Mouse (Mus musculus) hindbrain, embryonic 13.5 days (tissue): ENCODE results near the gene Usp49. TPM values are rescaled to one million over a fixed set of nuclear protein-coding genes. Genes with fewer than 3 reads are reported as not detected.

Source experiments
- ATAC-seq: fragments of 200-750 bp; cut with Nextera tagmentation; 2 replicates; pipeline ENCODE4 v1.8.0; 2017; ENCODE audit warnings: moderate TSS enrichment; ENCODE audit not compliant: low FRiP score
- H3K27ac ChIP-seq: fragments of 300-500 bp; sonication (generic); 2 replicates; pipeline ENCODE4 v1.5.1; 2015; ENCODE audit warnings: inconsistent platforms, mild to moderate bottlenecking, moderate library complexity
- H3K27me3 ChIP-seq: fragments of 300-500 bp; sonication (generic); 2 replicates; pipeline ENCODE4 v1.6.1; 2015; ENCODE audit warnings: mild to moderate bottlenecking, inconsistent platforms
- H3K36me3 ChIP-seq: fragments of 300-500 bp; sonication (generic); 2 replicates; pipeline ENCODE4 v1.6.1; 2015; ENCODE audit warnings: mild to moderate bottlenecking, inconsistent platforms
- H3K4me1 ChIP-seq: fragments of 300-500 bp; sonication (generic); replicated peaks from 2 replicates; pipeline ENCODE4 v1.6.1; 2015; ENCODE audit warnings: inconsistent platforms
- H3K4me2 ChIP-seq: fragments of 300-500 bp; sonication (generic); 2 replicates; pipeline ENCODE4 v1.6.1; 2015; ENCODE audit warnings: inconsistent platforms, mild to moderate bottlenecking, moderate library complexity
- H3K4me3 ChIP-seq: fragments of 300-500 bp; sonication (generic); 2 replicates; pipeline ENCODE4 v1.5.1; 2015; ENCODE audit warnings: mild to moderate bottlenecking, inconsistent platforms
- H3K9ac ChIP-seq: fragments of 300-500 bp; sonication (generic); 2 replicates; pipeline ENCODE4 v1.6.1; 2015; ENCODE audit warnings: mild to moderate bottlenecking, inconsistent platforms
- H3K9me3 ChIP-seq: fragments of 300-500 bp; sonication (generic); 2 replicates; pipeline ENCODE4 v1.6.1; 2016; ENCODE audit warnings: inconsistent platforms
- WGBS: fragments of 180-500 bp; shearing (Covaris S2); methylation state at CpG from one replicate; pipeline ENCODE4 v1.1.7; 2015; 5-methylcytosine and 5-hydroxymethylcytosine counted together
- polyA plus RNA-seq: library from polyadenylated mRNA; unstranded; fragments of >200 nt; fragmentation: Nextera tagmentation; extraction: Ambion mirVana; gene quantifications from 2 replicates; pipeline ENCODE4 v1.2.1, GENCODE M21; 2015

The Usp49 gene
- polyA plus RNA-seq, 1 experiment from 2014 or later: 8.6 TPM

DNA sequence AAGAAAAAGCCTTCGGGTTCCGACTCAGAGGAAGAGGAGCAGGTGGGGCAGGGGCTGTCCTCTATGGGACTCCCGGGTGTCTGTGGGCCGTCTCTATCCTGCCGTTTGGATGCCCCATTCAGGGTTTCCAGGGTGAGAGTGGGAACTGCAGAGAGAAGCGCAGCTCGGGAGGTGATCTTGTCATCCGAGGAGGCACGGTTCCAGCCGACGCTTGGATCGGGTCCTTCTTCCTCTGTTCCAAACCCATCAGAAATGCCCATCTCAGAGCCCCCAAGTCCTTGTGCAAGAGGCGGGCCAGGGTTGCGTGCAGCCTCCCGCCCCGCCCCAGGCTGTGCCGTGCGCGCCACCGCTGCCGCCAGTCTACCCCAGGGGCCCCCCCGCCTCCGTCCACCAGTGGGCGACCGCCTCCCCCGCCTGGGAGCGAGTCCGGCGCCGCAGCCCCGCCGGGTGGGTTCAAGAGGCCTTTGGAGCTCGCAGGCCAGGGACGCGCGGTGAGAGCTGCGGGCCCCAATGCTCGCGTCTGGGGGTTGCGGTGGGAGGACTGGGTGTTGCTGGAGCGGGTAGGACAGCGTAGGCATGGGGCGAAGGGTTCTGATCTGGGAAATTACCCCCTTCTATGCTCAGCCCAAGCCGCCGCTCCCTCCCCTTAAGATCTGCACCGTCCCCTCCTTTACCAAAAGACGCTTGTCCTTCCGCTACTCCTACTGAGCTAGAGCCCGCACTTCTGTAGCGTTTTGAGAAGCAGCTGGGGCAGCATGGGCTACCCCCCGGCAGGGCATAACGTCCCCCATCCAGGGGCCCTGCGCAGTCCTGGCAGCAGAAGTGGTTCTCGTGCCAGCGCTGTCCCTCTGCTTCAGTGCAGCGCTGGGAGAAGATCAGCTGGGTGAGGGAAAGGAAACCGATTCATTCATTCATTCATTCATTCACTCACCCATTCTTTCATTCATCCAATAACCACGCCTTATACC is 58.4 kb downstream of the Usp49 start, which contains the start of gene Frs3:
Gene Frs3 (plus strand): TSS at position 423 of the 968 bp plus-strand sequence.
- peak; percentile 62 for ATAC-seq
- Histone ChIP-seq H3K9me3 (no peaks in the 10 kb centered on the region), H3K27me3 (peaks cover 26% of the 10 kb centered on the region), H3K27ac (peak within 1 kb of the TSS; percentile 91), H3K4me2 (peak within 1 kb of the TSS; percentile 77), H3K36me3 (peaks cover 23% of the 10 kb centered on the region), H3K9ac (peak within 1 kb of the TSS; percentile 90), H3K4me3 (peak within 1 kb of the TSS; percentile 72), H3K4me1 (peaks cover 37% of the 10 kb centered on the region)
- under 1% methylated on average over 57 of the region's 58 CpGs for WGBS

DNA sequence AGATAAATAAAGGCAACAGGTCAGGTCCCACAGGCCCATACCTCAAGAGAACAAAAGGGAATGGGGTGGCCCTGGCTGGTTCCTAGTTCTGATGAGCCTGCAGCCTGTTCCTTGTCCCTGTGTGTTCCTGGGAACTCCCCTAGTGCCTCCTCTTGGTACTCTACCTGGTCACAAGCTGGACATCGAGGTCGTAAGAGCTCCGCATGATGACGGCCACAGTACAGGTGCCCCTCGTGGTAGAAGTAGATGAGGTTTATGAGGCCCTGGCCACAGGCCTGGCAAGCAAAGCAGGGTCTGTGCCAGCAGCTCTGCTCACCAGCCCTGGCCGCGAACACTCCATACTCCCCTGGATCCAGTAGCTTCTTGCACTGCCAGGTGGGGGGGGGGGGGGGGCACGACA is 59.4 kb downstream of the Usp49 start:
- WGBS: 83% methylated on average over 8 of the region's 8 CpGs
- ATAC-seq: no peak
- peaks cover 43% of the 10 kb centered on the region for H3K4me1 ChIP-seq
- peak overlapping the region; percentile 77 for H3K4me2 ChIP-seq
- no peak overlapping the region for H3K27ac ChIP-seq
- no peak overlapping the region for H3K9ac ChIP-seq
- H3K9me3 ChIP-seq: no peaks in the 10 kb centered on the region
- H3K36me3 ChIP-seq: peaks cover 13% of the 10 kb centered on the region
- H3K27me3 ChIP-seq: peaks cover 26% of the 10 kb centered on the region
- H3K4me3 ChIP-seq: peak overlapping the region; percentile 72

DNA sequence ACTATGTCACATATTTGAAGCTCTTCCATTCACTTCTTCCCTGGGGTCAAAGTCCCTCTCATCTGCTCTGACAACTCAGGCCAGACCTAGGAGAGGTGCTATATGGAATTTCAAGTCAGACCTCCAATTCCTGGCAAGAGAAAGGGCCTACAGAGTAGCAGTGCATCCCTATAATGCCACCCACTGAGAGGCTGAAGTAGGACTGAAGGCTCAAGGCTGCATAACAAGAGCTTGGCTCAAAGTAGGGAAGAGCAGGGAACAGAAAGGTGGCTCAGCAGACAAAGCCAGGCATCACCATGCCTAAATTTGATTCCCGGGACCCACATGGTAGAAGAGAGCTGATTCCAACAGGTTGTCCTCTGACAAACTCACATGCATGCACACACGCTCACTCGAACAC is 61.2 kb downstream of the Usp49 start:
- H3K27me3 ChIP-seq: peaks cover 26% of the 10 kb centered on the region
- no peak overlapping the region for H3K9ac ChIP-seq
- 85% methylated on average over 3 of the region's 3 CpGs for WGBS
- H3K4me1 ChIP-seq: peaks cover 42% of the 10 kb centered on the region
- H3K9me3 ChIP-seq: no peaks in the 10 kb centered on the region
- H3K4me2 ChIP-seq: no peak overlapping the region
- ATAC-seq: no peak
- no peak overlapping the region for H3K27ac ChIP-seq
- no peak overlapping the region for H3K4me3 ChIP-seq
- H3K36me3 ChIP-seq: no peaks in the 10 kb centered on the region

DNA sequence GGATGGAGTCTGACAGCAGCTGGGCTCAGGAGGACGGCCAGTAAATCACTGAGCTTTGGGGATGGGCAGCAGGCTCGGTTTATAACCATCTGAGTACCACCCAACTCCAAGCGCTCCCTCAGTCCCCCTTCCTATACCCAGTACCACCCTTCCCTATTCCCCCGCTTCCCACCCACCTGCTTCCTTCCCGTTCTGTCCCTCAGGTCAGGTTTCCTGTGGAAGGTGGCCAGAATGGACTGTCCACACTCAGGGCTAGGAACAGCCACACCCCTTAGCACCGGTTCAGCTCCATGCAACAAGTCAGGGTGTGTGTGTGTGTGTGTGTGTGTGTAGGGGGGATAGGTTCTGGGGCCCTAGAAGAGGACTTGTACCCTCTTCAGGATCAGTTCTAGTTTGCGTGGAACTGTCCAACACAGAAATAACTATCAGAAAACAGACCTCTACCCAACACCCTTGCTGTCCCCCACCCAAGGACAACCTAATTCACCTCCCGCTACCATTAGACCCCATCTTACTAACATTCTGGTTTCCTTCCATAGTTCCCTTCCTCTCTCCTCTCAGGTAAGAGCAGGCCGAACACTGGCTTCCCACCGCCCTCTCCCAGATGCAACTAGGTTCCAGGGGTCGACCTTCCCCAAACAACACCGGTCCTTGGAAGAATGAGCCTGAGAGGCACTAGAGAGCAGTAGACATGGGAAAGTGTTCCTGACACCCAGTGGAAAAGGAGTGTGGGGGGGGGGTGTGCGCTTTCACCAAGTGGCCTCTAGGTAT is 63.4 kb downstream of the Usp49 start:
- Histone ChIP-seq H3K4me2 (peak overlapping the region; percentile 72), H3K27ac (peak overlapping the region; percentile 83), H3K36me3 (peaks cover 4% of the 10 kb centered on the region; the same call in 1 of the 2 replicates), H3K4me1 (peaks cover 34% of the 10 kb centered on the region), H3K9me3 (no peaks in the 10 kb centered on the region), H3K27me3 (peaks cover 26% of the 10 kb centered on the region), H3K9ac (peak overlapping the region; percentile 93), H3K4me3 (peak overlapping the region; percentile 75)
- 41% methylated on average over 12 of the region's 13 CpGs for WGBS
- ATAC-seq: no peak

DNA sequence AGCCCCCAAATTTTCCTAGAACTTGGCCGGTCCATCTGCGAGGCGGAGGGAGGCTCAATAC is 63.8 kb downstream of the Usp49 start, which contains the start of gene Gm21981:
Gene Gm21981 (minus strand): TSS at position 14 of the 61 bp plus-strand sequence.
- H3K9ac ChIP-seq: peak within 1 kb of the TSS; percentile 93
- ATAC-seq: no peak
- H3K27me3 ChIP-seq: peaks cover 26% of the 10 kb centered on the region
- peak within 1 kb of the TSS; percentile 83 for H3K27ac ChIP-seq
- no peaks in the 10 kb centered on the region for H3K9me3 ChIP-seq
- H3K4me1 ChIP-seq: peaks cover 30% of the 10 kb centered on the region
- peak within 1 kb of the TSS; percentile 72 for H3K4me2 ChIP-seq
- WGBS: 0% methylated on average over 3 of the region's 3 CpGs
- H3K4me3 ChIP-seq: peak within 1 kb of the TSS; percentile 75
- peaks cover 8% of the 10 kb centered on the region for H3K36me3 ChIP-seq

DNA sequence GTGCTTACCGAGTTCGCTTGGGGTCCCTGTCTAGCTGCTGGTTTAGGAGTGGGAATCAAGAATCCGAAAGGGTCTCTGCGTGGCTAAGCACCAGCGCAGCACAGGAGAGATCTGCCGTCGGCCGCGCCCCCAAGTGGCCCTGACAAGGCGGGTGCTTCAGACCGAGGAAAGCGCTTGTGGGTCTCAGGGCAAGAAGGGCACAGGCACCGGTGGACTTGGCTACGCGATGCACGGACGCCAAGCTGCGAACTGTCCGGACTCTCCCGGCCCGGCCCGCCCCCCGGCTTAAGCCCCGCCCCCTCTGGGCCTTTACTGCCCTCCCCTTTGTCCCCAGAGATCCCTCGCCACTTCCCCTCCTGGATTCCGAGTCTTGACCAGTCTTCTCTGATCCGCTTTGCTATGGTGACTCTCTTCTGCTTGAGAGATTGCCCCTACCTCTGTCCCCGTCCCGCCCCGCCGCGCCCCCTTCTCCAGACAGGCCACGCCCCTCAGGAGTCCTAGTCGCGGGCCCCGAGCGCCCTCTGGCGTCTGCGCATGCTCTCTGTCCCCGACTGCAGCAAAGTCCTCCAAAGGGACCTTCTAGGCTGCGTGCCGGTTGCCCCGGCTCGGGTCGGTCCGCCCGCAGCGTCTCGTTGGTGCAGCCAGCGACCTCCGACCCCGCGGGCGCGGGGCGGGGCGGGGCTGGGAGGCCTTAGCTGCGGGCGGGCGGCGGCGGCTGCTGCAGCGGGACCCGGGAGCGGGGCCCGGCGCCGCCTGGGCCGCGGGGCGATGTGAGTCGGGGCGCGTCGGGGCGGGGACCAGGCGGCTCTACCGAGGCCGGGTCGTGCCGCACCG is 64.2 kb downstream of the Usp49 start, which contains the start of gene Prickle4:
Gene Prickle4 (minus strand): TSS at position 234 of the 834 bp plus-strand sequence.
- H3K27me3 ChIP-seq: peaks cover 26% of the 10 kb centered on the region
- H3K36me3 ChIP-seq: peaks cover 13% of the 10 kb centered on the region
- peak within 1 kb of the TSS; percentile 93 for H3K9ac ChIP-seq
- WGBS: under 1% methylated on average over 75 of the region's 82 CpGs
- ATAC-seq: peak; percentile 95
- peak within 1 kb of the TSS; percentile 75 for H3K4me3 ChIP-seq
- no peaks in the 10 kb centered on the region for H3K9me3 ChIP-seq
- peak within 1 kb of the TSS; percentile 72 for H3K4me2 ChIP-seq
- peak within 1 kb of the TSS; percentile 83 for H3K27ac ChIP-seq
- H3K4me1 ChIP-seq: peaks cover 25% of the 10 kb centered on the region

DNA sequence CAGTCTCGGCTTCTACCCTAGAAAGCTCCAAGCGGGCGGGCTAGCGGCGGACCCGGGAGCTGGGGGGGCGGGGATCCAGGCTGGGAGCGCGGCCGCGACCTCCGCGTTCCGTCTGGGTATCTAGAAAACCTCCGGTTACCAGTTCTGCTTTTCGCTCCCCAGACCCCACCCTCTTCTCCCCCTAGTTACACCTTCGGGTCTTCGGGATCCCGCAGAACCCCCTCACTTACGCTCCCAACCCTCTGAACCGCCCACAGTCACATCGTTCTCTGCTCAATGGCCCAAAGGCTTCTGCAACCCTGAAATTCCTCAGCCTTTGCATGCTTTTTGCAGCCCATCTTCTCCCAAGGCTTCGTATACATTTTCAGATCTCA is 64.8 kb downstream of the Usp49 start:
- ATAC-seq: no peak; the same call in 1 of the 2 replicates
- H3K4me2 ChIP-seq: peak overlapping the region; percentile 72

DNA sequence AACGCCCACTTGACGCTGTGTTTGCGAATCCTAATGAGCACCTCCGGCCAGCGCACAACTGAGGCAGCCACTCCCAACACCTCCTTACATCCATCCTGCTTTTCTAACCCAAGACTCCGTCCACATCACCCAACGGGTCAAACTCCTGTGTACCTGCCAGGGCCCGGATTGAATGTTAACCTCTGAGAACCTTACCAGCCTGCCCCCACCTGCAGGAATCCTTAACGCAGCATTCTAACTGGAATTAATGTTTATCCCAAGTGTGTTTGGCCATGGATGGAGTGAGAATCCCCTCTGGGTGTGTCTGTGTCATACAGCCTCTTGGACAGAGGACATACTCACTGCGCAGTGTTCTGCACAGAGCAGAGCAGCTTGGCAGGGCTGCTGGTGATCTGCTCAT is 67.7 kb downstream of the Usp49 start:
- Histone ChIP-seq H3K9ac (no peak overlapping the region), H3K4me2 (no peak overlapping the region), H3K36me3 (peaks cover 44% of the 10 kb centered on the region), H3K27me3 (peaks cover 21% of the 10 kb centered on the region), H3K4me1 (peaks cover 17% of the 10 kb centered on the region), H3K9me3 (no peaks in the 10 kb centered on the region), H3K27ac (no peak overlapping the region), H3K4me3 (no peak overlapping the region)
- WGBS: 88% methylated on average over 10 of the region's 10 CpGs
- ATAC-seq: no peak

More for the DNA sequence above, 64.8 kb downstream of the Usp49 start:
- peak overlapping the region; percentile 75 for H3K4me3 ChIP-seq
- peak overlapping the region; percentile 83 for H3K27ac ChIP-seq
- H3K4me1 ChIP-seq: peaks cover 19% of the 10 kb centered on the region
- peaks cover 21% of the 10 kb centered on the region for H3K27me3 ChIP-seq
- H3K36me3 ChIP-seq: peaks cover 19% of the 10 kb centered on the region
- WGBS: under 1% methylated on average over 21 of the region's 23 CpGs
- no peaks in the 10 kb centered on the region for H3K9me3 ChIP-seq
- peak overlapping the region; percentile 93 for H3K9ac ChIP-seq

DNA sequence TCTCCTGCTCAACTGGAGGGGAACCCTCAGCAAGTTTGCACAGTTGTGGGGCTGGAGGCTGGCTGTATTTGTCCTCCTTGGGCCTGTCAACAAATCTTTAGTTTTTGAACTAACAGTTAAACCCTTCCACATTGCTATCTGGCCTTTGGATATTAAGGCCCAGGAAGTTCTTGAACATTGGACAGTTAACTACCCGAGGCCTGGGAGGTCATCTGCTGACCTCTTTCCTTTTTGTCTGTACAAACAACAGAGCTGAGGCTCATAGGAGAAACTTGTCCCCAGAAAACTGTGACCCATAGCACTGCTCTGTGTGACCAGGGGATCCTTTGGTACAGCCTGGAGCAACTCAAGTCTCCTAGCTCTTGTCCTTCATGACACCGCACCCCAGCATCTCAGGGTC is 68.6 kb downstream of the Usp49 start:
- Histone ChIP-seq H3K4me2 (no peak overlapping the region), H3K36me3 (peaks cover 52% of the 10 kb centered on the region), H3K4me3 (no peak overlapping the region), H3K4me1 (peaks cover 12% of the 10 kb centered on the region), H3K27ac (no peak overlapping the region), H3K9me3 (no peaks in the 10 kb centered on the region), H3K27me3 (peaks cover 19% of the 10 kb centered on the region), H3K9ac (no peak overlapping the region)
- ATAC-seq: no peak
- WGBS: 77% methylated on average over 2 of the region's 2 CpGs

DNA sequence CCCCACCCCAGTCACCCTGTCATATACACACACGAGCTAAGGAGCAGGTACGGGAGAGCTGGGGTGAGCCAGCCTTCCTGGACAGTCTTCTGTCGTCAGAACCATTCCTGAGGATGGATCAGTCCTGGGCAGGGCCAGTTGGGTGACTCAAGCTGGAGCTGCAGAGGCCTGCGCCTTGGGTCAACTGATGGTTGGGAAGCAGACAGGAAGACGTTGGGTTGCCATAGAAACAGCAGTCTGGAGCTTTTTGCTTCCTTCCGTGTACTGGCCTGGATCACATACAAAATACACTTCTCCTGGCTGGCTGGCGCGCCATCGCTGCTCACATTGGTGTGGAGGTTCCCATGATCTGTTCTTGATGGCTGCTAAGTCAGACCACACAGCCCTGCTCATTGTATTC is 71.3 kb downstream of the Usp49 start:
- 72% methylated on average over 9 of the region's 9 CpGs for WGBS
- ATAC-seq: no peak

DNA sequence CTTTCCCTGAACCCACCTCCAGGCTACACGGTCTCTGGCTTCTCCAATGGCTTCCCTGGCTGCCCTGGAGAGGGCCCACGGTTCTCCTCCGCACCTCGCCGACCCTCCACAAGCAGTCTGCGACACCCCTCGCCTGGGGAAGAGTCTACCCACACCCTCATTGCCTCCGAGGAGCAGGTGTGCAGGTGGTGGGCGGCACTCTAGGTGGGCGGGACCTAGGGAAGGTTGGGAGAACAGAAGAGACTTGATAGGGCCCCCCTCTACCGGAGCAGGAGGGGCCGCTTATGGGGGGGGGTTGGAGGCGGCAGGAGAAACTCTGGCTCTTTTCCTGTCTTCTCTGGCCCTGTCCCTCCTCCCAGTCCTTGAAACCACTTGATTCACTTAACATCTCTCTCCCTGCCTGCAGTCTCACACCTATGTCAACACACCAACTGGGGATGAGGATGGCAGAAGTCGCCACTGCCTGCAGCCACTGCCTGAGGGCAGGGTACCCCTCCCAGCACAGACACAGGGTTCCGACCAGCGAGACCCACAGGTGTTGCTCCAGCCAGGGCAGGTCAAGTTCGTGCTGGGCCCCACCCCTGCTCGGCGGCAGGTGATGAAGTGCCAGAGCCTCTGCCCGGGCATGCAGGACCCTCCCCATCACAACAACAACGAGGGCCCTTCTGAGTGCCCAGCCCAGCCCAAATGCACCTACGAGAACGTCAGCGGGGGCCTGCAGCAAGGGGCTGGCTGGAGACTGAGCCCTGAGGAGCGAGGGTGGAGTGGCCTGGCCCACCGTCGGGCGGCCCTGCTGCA is 72.3 kb downstream of the Usp49 start:
- ATAC-seq: no peak; the same call in 1 of the 2 replicates
- Histone ChIP-seq H3K4me1 (0 out of 2 replicates have a peak, but pooled peaks cover 2% of the 10 kb centered on the region), H3K4me2 (no peak overlapping the region), H3K9ac (no peak overlapping the region), H3K27ac (no peak overlapping the region), H3K9me3 (no peaks in the 10 kb centered on the region), H3K4me3 (no peak overlapping the region), H3K36me3 (peaks cover 59% of the 10 kb centered on the region), H3K27me3 (peaks cover 19% of the 10 kb centered on the region)
- 46% methylated on average over 28 of the region's 28 CpGs for WGBS

More for the DNA sequence above, 71.3 kb downstream of the Usp49 start:
- Histone ChIP-seq H3K36me3 (peaks cover 59% of the 10 kb centered on the region), H3K27ac (no peak overlapping the region), H3K27me3 (peaks cover 19% of the 10 kb centered on the region), H3K4me1 (0 out of 2 replicates have a peak, but pooled peaks cover 2% of the 10 kb centered on the region), H3K4me3 (no peak overlapping the region), H3K9ac (no peak overlapping the region), H3K4me2 (no peak overlapping the region), H3K9me3 (no peaks in the 10 kb centered on the region)
